Mouse (Mus musculus) gastrocnemius, postnatal 36 days (tissue): ENCODE measurements around the gene Trappc2. TPM values are rescaled to one million over a fixed set of nuclear protein-coding genes. Genes with fewer than 3 reads are reported as not detected.

Source experiments
- DNase-seq, 2 experiments: peaks; one replicate each; pipeline ENCODE4 v3.0.0; 2022
- intact Hi-C: fragments of 180-260 bp; cut with DNase I; formaldehyde crosslinking; loops from one replicate; pipeline ENCODE4 v1.15.1; 2025
- long read RNA-seq, 2 experiments: library from polyadenylated mRNA; stranded (forward); transcript quantifications; one replicate each; pipeline ENCODE4 v2.0.0; 2021
- total RNA-seq, 2 experiments: library from RNA; stranded (reverse); gene quantifications; 2 replicates each; pipeline ENCODE4 v1.2.3; 2021

Trappc2 gene
- total RNA-seq: 10 to 100 TPM; 17.1 to 17.2 TPM
- long read RNA-seq, experiment 1, transcript Trappc2-203 (5 exons, 1,613 nt): major isoform, 33 of 36 reads
- long read RNA-seq, experiment 1, partial matches to known transcripts: 1 of 36 reads
- long read RNA-seq, experiment 1, other reads (novel, unspliced or antisense): 1 of 36 reads
- long read RNA-seq, experiment 2, transcript Trappc2-203 (5 exons, 1,613 nt): major isoform, 31 of 33 reads
- long read RNA-seq, experiment 2, partial matches to known transcripts: 0 of 33 reads
- long read RNA-seq, experiment 2, other reads (novel, unspliced or antisense): 2 of 33 reads

DNA sequence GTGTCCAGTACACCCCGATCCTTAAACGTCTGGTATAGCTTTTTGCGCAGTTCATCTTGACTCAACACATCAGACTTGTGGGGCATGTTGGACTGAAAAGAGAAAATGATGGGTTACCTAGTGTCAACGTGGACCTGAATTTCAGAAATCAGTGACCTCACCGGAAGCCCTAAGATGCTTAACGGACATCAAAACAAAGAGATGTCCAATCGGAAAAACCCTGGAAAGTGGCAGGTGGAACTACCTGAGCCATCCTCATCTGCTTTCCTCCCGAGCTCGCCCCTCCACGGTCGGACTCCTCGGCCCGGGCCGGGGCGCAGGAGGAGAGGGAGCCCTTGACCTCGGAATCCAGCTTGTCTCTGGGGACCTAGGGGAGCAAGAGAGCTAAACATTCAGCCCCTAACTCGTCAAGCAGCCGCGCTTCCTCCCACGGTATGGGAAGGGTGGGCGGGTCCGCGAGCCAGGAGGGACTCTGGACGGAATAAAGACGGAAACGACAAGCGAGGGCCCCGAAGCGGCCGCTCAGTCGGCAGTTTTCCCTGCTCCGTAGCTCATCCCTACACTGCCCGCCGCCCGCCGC lies at the start of gene Trappc2:
Gene Trappc2, plus strand, starts transcription at position 539 of the 580 bp plus-strand sequence.
- peak in 1 of 2 experiments; percentile 4 for DNase-seq

DNA sequence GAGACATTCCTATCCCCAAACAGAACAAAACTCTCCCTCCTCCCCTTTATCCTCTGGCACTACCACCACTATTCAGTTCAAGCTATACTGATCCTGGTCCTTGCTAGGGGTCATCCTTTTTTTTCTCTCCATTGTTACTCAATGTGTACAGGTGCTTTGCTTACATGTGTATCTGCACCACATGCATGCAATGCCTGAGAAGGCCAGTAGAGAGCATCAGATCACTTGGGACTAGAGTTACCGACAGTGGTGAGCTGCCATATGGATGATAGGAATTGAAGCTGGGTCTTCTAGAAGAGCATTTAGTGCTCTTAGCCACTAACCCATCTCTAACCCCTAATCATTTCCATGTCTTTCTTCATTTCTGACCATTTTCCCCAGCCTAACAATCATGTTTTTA lies 46.6 kb upstream of the Trappc2 start:
- intact Hi-C loops: no loop called here
- no peak for DNase-seq

More for the DNA sequence above, at the start of gene Trappc2:
- intact Hi-C loops: loop anchor here (2.0 kb wide), 1 partner anchor 71 kb away; no protein-coding TSS in a partner anchor

DNA sequence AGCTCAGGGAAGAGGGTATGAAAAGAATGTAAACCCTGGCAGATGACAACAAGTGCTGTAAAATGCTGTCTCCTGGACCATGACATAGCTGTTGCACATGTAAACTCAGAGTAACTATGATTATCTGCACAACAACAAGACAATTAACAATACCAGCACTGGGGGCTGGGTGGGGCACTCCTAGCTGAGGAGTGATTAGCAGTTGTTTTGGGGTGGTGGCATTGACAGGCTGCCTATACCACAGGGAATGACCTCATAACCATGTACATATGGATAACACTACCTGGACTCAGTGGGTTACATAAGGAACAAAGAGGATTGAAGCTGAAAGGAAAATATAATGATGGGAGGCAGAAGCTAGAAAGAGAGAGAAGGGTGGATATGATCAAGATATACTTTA lies 32.5 kb upstream of the Trappc2 start:
- intact Hi-C loops: loop anchor here (10.0 kb wide), 1 partner anchor 63 kb away; no protein-coding TSS in a partner anchor
- DNase-seq: no peak

DNA sequence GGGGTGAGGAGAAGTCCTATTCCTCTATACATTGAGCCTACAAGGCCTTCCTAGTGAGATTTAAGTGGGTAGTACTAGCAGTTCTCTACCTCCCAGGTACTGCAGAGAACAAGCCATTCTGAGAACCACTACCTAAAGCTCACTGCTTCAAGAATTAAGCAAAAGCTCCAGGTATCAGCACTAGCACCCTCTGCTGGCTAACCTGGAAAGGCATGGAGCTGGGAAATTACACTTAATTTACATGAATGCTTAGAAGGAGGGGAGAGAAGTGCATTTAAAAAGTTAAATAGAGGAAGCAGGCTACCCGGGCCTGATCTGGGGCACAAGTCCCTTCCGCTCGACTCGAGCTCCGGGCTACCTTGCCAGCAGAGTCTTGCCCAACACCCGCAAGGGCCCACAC lies 24.2 kb upstream of the Trappc2 start:
- intact Hi-C loops: loop anchor here (10.0 kb wide), 1 partner anchor 239 kb away; no protein-coding TSS in a partner anchor
- no peak for DNase-seq

DNA sequence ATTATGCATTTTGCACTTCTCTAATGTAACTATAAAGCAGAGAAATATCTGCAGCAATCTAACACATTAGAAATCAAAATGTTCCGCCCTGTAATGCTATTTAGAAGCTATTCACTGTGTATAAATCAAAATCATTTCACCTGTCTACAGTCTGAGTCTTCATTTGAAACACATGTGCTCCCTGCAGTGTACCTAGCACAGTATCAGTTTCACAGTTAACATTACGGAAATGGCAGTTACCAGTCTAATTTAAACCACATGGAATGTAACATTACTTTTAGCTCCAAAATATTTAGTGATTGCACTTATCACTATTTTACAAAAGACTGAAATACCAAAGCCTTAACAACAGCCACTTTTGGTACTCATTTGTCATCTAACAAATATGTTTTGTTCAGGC lies 5.6 kb upstream of the Trappc2 start:
- DNase-seq: no peak
- intact Hi-C loops: no loop called here

DNA sequence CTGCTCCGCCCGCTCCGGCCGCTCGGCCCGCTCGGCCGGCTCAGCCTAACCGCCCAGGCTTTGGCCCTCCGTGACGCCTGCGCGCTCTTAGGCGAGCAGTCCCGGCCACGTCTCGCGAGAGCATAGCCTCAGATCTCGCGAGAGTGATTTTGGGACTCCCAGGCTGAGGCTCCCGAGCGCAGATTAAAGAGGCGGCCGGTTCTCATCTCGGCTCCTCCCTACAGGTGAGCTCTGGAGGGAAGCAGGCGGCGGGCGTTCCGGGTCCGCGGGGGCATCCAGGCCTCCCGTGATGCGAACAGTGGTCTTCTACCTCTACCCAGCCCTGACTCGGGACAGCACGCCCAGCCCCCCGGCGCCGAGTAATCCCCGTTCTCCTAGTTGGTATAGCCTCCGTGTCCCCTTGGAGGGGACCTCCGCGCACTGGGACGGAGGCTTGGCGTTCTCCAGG lies 266 bp downstream of the Trappc2 start, which contains the start of gene Ofd1:
Gene Ofd1, minus strand, starts transcription at position 89 of the 448 bp plus-strand sequence.
- intact Hi-C loops: loop anchor here (2.0 kb wide), 1 partner anchor 70 kb away; no protein-coding TSS in a partner anchor
- peak; percentile 80 to 88 for DNase-seq

DNA sequence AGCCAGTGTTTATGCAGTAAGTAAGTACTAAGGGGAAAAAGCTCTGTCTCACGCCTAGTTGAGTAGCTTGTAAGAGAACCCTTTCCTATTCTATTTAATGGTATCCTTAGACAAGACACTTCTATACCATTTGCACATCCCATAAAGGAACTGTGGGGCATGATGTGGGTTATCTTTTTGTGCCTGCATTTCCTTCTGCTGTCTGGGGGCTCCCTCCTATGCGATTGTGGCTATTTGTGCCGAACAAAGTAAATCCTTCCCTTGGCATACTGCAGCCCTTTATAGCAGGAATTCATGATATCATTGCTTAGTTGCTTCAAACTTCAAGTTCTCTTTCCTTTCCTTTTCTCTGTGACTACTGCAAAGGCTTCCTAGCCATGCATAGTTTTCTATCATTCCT lies 4.2 kb downstream of the Trappc2 start:
- no peak for DNase-seq
- intact Hi-C loops: no loop called here

DNA sequence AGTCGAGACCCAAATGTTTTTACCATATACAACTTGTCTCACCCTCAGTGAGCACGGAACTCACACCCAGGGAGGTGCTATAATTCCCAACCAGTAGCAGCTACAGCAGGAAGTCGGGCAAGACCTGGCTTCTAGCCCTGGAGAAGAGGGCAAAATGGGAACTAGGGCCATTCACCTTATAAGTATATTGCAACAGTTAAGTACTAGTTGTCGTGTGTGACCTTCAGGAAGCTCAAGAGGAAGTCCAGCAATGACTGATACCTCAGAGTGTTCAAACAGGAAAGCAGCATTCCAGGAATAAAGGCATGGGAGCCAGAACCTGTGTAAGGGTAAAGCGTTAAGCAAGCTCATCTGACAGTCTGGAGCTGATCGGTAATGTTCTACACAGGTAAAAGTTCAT lies 13.2 kb downstream of the Trappc2 start:
- intact Hi-C loops: no loop called here
- DNase-seq: no peak

DNA sequence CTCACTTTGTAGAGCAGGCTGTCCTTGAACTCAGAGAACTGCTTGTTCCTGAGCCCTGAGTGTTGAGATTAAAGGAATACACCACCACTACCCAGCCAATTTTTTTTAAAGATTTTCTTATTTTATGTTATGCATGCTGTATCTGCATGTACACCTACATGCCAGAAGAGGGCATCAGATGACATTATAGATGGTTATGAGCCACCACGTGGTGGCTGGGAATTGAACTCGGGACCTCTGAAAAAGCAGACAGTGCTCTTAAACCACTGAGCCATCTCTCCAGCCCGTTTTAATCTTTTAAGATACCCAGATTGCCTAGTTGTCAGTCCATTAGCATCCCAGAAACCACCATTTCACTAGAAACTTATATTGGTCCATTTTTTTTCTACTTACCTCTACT lies 14.0 kb downstream of the Trappc2 start:
- DNase-seq: no peak
- intact Hi-C loops: no loop called here

DNA sequence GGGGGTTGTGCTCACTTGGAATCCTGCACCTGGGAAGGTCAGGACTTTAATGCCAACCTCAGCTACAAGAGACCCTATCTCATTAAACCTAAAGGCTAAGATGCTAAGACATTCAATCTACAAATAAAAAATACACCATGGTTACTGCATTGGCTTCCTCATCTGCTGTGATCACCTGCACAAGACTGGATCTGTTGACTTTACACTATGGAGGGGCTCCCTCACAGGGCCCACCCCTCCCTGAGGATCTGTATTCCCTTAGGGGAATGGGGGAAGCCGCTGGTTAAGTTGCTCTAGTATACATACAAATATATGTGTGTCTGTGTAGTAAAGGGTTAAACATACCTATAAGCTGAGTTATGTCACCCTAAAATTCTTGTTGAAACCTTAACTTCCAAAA lies 15.2 kb downstream of the Trappc2 start:
- DNase-seq: no peak
- intact Hi-C loops: no loop called here

DNA sequence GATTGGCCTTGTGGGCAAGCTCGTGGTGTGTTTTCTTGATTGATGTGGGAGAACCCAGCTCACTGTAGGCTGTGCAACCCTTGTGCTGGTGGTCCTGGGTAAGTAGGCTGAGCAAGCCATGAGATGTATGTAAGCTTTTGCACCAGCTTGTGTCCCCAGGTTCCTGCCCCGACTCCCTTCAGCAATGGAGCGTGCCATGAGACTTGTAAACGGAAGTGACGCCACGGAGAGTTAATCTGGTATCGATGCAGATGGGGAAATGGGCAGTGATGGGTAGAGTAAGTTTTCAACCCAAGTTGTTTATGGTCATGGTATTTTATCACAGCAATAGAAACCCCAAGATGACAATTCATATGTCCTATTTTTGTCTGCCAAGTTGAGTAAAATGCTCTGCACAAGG lies 27.9 kb downstream of the Trappc2 start:
- no peak for DNase-seq
- intact Hi-C loops: no loop called here

DNA sequence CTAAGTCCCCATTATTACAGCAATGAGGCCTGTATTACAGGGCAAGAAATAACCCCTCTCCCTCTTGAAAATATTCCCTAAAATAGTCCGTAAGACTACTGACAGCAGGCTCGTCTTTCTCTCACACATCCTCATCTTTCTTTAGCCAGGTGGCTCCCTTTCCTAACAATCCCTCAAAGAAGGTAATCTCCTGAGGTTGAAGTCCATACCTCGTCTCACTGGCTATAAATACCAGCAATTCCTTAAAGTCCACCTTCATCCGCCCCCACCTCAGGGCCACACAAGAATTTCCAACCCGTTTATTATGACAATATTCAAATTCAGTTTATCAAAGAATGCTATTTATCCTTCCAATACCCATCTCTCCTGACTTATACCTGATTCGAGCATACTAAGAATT lies 32.2 kb downstream of the Trappc2 start:
- intact Hi-C loops: no loop called here

DNA sequence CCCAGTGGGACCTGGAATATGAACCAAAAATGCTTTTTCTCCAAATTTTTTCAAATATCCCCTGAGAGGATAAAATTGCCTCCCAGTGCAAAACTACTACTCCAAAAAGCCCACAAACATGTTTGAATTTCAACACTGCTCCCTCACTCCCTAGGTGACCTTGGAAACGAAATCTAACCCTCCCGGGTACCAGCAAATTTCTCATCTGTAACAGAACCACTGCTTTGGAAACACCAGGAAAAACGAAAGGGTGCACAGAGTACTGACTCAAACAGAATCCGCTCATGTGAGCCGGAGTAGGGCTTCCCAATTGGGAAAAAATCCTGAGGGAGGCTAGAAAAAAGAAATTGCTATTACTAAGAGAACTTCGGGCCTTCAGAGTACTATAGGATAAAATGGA lies 37.0 kb downstream of the Trappc2 start:
- intact Hi-C loops: no loop called here
- no peak for DNase-seq

More for the DNA sequence above, 32.2 kb downstream of the Trappc2 start:
- no peak for DNase-seq

DNA sequence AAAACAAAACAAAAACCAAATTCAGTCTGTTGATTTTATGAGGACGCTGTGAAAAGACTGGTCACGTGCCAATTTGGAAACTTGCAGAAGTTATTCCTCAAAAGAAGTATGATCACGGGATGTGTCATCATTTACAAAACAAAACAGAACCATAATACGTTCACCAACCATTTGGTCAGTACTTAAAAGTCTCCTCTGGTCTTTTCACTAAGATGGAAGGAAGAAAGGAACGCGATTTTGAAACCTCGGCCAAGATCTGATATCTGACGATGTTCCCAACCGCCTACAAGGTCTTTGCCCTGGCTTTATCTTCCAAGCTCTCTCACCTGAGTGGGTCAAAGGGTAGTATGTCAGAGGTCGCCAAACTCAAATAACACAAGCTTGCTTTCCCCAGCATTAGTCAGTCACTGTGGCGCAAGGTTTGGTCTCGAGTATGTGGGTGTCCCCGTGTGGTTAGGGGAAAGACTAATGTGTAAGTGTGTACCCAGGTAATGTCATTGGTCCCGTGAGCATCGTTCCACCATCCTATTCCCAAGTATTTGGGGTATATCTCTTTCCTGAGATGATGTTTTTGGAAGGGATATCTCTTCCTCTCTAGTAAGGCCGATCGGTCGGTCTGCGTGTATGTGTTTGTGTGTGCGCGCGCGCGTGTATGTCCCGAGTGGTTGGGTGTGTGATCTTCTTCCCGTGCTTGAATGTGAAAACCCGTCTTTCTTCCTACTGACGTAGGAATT lies 38.4 kb downstream of the Trappc2 start:
- intact Hi-C loops: no loop called here
- peak in 1 of 2 experiments; percentile 14 for DNase-seq

DNA sequence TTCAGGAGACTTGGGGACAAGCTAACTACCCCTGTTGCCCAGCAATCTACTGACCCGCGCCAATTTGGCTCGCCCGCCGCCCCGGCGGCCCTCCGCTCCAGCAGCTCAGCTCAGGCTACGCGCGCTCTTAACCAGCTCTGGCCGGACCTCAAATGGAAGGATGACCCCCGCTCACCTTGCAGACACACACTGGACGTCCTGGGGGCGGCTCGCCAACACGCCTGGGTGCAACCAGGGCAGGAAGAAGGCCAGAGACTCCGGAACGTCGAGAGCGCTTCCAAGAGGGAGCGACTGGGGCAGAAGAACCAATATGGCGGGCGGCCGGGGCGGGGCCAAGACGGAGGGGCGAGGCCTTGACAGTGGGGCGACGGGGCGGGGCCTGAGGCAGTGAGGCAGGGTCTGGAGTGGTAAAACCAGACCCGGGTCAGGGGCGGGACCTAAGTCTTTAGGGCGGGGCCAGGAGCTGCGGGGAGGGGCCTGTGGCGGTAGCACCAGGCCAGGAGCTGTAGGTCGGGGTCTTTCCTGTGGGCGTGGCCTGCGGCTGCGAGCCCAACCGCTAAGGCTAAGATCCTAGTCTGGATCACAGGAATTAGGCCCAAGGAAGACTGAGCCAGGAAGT lies 39.1 kb downstream of the Trappc2 start, which contains the start of gene Rab9:
Gene Rab9, minus strand, starts transcription at position 503 of the 619 bp plus-strand sequence.
- peak; percentile 86 to 89 for DNase-seq
- intact Hi-C loops: no loop called here

DNA sequence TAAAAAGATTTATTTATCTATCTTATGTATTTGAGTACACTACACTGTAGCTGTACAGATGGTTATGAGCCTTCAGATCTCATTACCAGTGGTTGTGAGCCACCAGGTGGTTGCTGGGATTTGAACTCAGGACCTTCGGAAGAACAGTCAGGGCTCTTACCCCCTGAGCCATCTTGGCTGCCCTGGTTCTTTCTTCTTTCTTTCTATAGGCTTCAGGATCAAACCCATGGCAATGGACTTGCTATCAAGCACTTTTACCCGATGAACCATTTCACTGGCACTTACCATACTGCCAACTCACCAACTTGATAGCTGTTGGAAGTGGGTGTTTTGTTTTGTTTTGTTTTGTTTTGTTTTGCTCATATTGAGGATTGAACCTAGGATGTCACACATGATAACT lies 54.7 kb downstream of the Trappc2 start:
- intact Hi-C loops: no loop called here
- no peak for DNase-seq

DNA sequence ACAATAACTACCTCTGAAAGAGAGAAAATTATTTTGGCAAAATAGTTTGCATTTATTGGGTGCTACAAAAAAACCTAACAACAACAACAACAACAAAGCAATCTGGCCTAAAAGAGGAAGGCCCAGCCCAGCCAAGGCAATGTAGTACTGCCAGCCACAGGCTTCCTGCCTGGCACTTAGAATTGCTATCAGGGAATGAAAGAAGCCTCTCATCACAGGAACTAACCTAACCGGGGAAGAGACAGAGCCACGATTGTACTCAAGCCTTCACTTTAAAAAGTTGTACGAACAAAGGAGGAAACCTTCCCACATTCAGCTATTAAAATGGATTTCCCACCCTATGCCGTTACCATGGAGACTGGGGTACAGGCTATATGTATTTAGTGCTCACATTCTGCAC lies 57.4 kb downstream of the Trappc2 start:
- no peak for DNase-seq
- intact Hi-C loops: no loop called here

DNA sequence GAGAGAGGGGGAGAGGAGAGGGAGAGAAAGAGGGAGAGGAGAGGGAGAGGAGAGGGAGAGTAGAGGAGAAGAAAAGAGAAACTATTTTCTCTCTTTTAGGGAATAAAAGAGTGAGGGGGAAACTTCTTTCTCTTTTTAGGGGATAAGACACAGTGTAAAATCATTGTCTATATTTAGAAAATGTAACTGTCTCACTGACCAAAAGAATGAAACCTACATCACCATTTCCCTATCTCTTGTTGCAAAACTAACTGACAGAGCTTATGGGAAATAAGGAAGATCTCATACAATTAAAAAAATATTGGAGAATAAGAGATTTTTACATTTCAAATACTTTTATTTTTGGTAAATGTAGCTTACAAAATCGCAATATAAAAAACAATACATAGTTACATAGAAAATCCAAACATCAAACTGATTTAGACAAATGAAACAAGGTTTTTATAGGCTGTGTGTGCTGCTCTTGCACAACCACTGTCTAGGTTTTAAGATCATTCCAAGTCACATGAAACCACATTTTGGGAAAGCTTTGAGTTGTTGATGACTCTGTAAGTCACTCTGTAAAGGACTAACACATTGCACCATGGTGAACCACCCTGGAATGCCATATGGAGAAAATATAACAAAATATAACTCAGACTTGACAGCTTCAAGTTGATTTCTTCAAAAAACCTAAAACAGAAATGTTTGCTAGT lies 59.3 kb downstream of the Trappc2 start:
- no peak for DNase-seq
- intact Hi-C loops: no loop called here
